Mouse (Mus musculus) midbrain, embryonic 16.5 days (tissue): ENCODE measurements at regions not wholly inside any gene's neighbourhood (a gene's known extent, or its start where the extent isn't known, plus 50 kb on each side); places are given as distances from the start of the nearest gene placed in this dataset.

ENCODE experiments used
- ATAC-seq: fragments of 200-750 bp; cut with Nextera tagmentation; 2 replicates; pipeline ENCODE4 v1.8.0; 2017; ENCODE audit warnings: moderate TSS enrichment
- H3K27ac ChIP-seq: fragments of 300-500 bp; sonication (generic); 2 replicates; pipeline ENCODE4 v1.5.1; 2014; ENCODE audit warnings: mild to moderate bottlenecking, low read length, mixed read lengths
- H3K27me3 ChIP-seq: fragments of 300-500 bp; sonication (generic); 2 replicates; pipeline ENCODE4 v1.6.1; 2014; ENCODE audit warnings: low read depth, low read length, mixed read lengths; ENCODE audit not compliant: control insufficient read depth, insufficient read depth
- H3K36me3 ChIP-seq: fragments of 300-500 bp; sonication (generic); 2 replicates; pipeline ENCODE4 v1.6.1; 2014; ENCODE audit warnings: mild to moderate bottlenecking, low read length, moderate library complexity, mixed read lengths; ENCODE audit not compliant: control insufficient read depth, insufficient read depth
- H3K4me1 ChIP-seq: fragments of 300-500 bp; sonication (generic); 2 replicates; pipeline ENCODE4 v1.6.1; 2014; ENCODE audit warnings: mild to moderate bottlenecking, low read length, mixed read lengths; ENCODE audit not compliant: control insufficient read depth, insufficient read depth
- H3K4me2 ChIP-seq: fragments of 300-500 bp; sonication (generic); 2 replicates; pipeline ENCODE4 v1.6.1; 2014; ENCODE audit warnings: mild to moderate bottlenecking, low read length, mixed read lengths
- H3K4me3 ChIP-seq: fragments of 300-500 bp; sonication (generic); 2 replicates; pipeline ENCODE4 v1.5.1; 2014; ENCODE audit warnings: low read depth, mild to moderate bottlenecking, low read length, moderate library complexity, mixed read lengths
- H3K9ac ChIP-seq: fragments of 300-500 bp; sonication (generic); 2 replicates; pipeline ENCODE4 v1.6.1; 2014; ENCODE audit warnings: low read depth, low read length, mixed read lengths
- H3K9me3 ChIP-seq: fragments of 300-500 bp; sonication (generic); replicated peaks from 2 replicates; pipeline ENCODE4 v1.6.1; 2014; ENCODE audit warnings: mild to moderate bottlenecking, low read length, mixed read lengths; ENCODE audit not compliant: control insufficient read depth, poor library complexity, severe bottlenecking
- WGBS: fragments of 180-500 bp; shearing (Covaris S2); extraction: QIAGEN DNeasy Blood & Tissue Kit; methylation state at CpG from one replicate; pipeline ENCODE4 v1.1.7; 2014; 5-methylcytosine and 5-hydroxymethylcytosine counted together

DNA sequence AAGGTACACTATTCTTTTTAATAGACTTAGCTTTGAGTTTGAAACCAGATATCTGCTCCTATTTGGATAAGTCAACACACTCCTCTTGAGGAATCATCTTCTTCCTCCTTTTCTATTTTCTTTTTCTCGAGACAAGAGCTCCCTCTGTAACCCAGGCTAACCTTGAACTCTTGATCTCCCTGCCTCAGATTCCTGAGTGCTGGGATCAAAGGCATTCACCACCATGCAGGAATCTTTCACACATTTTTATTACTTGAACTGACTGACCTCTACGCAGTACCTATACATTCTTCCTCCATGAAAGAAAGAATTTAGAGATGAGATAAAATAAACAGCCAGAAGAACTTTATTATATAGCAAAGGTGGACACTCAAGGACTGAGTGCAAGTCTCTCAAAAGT lies 453.4 kb downstream of the Otol1 start:
- H3K4me2 ChIP-seq = no peak overlapping the region
- no peaks in the 10 kb centered on the region for H3K27me3 ChIP-seq
- H3K9ac ChIP-seq = no peak overlapping the region
- ATAC-seq = no peak
- H3K4me3 ChIP-seq = no peak overlapping the region
- no peaks in the 10 kb centered on the region for H3K36me3 ChIP-seq
- H3K27ac ChIP-seq = no peak overlapping the region
- H3K4me1 ChIP-seq = no peaks in the 10 kb centered on the region
- no peaks in the 10 kb centered on the region for H3K9me3 ChIP-seq
- WGBS = 85% methylated on average over 2 of the region's 2 CpGs

- no peak overlapping the region for H3K9ac ChIP-seq
- no peaks in the 10 kb centered on the region for H3K9me3 ChIP-seq
- H3K4me3 ChIP-seq = no peak overlapping the region
- H3K4me2 ChIP-seq = no peak overlapping the region
- H3K4me1 ChIP-seq = no peaks in the 10 kb centered on the region
- no peak for ATAC-seq
- H3K36me3 ChIP-seq = no peaks in the 10 kb centered on the region
- no peak overlapping the region for H3K27ac ChIP-seq
- no peaks in the 10 kb centered on the region for H3K27me3 ChIP-seq
Observed at GRCm38 (mm10) chr3:70463221-70463620, 455.8 kb downstream of the Otol1 start.

DNA sequence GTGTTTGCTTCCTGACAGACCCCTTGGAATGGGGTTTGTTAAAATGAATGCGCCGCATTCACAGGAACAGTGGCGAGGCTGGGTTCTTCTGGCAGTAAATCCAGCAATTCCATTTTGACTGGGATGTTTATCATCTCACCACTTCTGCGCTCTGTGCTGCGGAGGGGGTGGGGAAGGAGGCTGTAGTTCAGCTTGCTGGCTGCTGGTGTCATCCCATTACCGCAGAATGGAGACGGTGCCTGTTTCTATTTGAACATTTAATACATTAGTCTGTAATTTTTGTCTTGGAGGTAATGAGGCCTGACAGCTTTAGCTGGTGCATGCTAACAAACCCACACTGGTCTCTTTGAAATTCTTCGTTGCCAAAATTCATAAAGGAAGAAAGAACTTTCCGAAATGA lies 475.1 kb downstream of the Otol1 start:
- 26% methylated on average over 9 of the region's 9 CpGs for WGBS
- H3K27ac ChIP-seq = peak overlapping the region; percentile 22; the same call in 1 of the 2 replicates
- peak; percentile 96 for ATAC-seq
- no peaks in the 10 kb centered on the region for H3K27me3 ChIP-seq
- H3K9ac ChIP-seq = no peak overlapping the region
- no peaks in the 10 kb centered on the region for H3K9me3 ChIP-seq
- H3K36me3 ChIP-seq = no peaks in the 10 kb centered on the region
- H3K4me2 ChIP-seq = peak overlapping the region; percentile 19; the same call in 1 of the 2 replicates
- H3K4me1 ChIP-seq = peaks cover 4% of the 10 kb centered on the region; the same call in 1 of the 2 replicates
- no peak overlapping the region for H3K4me3 ChIP-seq

GRCm38 (mm10) chr3:70483066-70483743 lies 475.8 kb downstream of the Otol1 start:
- ATAC-seq = peak; percentile 77
- no peak overlapping the region for H3K4me3 ChIP-seq
- H3K9ac ChIP-seq = no peak overlapping the region
- no peaks in the 10 kb centered on the region for H3K9me3 ChIP-seq
- no peaks in the 10 kb centered on the region for H3K27me3 ChIP-seq
- H3K4me1 ChIP-seq = peaks cover 4% of the 10 kb centered on the region; the same call in 1 of the 2 replicates
- no peak overlapping the region for H3K4me2 ChIP-seq
- peak overlapping the region; percentile 22 for H3K27ac ChIP-seq
- WGBS = 39% methylated on average over 5 of the region's 5 CpGs
- no peaks in the 10 kb centered on the region for H3K36me3 ChIP-seq

DNA sequence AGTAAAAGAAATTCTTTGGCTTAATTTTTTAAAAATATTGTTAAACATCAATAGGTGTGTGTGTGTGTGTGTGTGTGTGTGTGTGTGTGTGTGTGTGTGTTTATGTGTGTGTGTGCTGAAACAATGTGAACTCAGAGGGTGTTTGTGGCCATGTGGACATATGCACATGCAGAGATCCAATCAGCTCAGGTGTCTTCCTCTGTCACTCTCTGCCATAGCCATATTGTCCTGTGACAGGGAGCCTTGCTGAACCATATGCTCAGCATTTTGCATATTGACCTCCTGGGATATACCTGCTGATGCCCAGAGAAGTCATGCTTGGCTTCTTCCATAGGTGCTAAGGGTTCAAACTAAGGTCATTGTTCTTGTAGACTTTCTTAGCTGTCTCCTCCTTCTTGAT lies 489.0 kb downstream of the Otol1 start:
- Histone ChIP-seq H3K4me3 (no peak overlapping the region), H3K36me3 (no peaks in the 10 kb centered on the region)
- no peak for ATAC-seq

DNA sequence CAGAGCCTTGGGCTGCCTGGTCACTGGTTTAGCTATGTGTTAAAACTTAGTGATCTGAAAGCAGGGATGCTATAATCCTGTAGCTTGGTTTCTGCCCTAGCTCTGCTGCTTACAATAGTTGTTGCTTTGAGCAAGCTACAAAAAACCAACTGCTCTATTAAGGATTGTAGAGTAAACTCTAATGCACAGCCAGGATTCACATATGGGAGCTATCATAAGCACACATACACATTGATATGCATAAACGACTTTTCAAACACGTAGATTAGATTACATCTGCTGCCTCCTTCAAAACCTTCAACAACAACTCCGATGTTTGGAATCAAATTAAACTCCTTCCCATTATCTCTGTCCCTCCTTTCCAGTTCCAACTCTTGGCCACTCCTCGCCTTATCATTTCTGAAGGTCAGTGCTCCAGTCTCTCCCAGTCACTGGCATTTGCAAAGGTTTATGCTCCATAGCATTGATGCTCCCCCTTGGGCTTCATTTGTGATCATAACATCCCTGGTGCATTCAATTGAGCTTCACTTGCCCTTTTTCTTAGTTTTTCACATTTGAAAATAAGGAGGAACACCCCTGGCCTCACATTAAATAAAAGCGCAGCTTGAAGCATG lies 492.9 kb downstream of the Otol1 start:
- H3K27ac ChIP-seq = no peak overlapping the region
- H3K4me3 ChIP-seq = no peak overlapping the region
- H3K4me1 ChIP-seq = peaks cover 6% of the 10 kb centered on the region; the same call in 1 of the 2 replicates
- H3K9me3 ChIP-seq = no peaks in the 10 kb centered on the region
- WGBS = 79% methylated on average over 5 of the region's 5 CpGs
- ATAC-seq = no peak
- no peaks in the 10 kb centered on the region for H3K27me3 ChIP-seq
- no peaks in the 10 kb centered on the region for H3K36me3 ChIP-seq
- no peak overlapping the region for H3K4me2 ChIP-seq
- no peak overlapping the region for H3K9ac ChIP-seq

More for the DNA sequence above, 489.0 kb downstream of the Otol1 start:
- peaks cover 6% of the 10 kb centered on the region; the same call in 1 of the 2 replicates for H3K4me1 ChIP-seq
- no peak overlapping the region for H3K4me2 ChIP-seq
- H3K27ac ChIP-seq = no peak overlapping the region
- H3K27me3 ChIP-seq = no peaks in the 10 kb centered on the region
- H3K9me3 ChIP-seq = no peaks in the 10 kb centered on the region
- no peak overlapping the region for H3K9ac ChIP-seq

DNA sequence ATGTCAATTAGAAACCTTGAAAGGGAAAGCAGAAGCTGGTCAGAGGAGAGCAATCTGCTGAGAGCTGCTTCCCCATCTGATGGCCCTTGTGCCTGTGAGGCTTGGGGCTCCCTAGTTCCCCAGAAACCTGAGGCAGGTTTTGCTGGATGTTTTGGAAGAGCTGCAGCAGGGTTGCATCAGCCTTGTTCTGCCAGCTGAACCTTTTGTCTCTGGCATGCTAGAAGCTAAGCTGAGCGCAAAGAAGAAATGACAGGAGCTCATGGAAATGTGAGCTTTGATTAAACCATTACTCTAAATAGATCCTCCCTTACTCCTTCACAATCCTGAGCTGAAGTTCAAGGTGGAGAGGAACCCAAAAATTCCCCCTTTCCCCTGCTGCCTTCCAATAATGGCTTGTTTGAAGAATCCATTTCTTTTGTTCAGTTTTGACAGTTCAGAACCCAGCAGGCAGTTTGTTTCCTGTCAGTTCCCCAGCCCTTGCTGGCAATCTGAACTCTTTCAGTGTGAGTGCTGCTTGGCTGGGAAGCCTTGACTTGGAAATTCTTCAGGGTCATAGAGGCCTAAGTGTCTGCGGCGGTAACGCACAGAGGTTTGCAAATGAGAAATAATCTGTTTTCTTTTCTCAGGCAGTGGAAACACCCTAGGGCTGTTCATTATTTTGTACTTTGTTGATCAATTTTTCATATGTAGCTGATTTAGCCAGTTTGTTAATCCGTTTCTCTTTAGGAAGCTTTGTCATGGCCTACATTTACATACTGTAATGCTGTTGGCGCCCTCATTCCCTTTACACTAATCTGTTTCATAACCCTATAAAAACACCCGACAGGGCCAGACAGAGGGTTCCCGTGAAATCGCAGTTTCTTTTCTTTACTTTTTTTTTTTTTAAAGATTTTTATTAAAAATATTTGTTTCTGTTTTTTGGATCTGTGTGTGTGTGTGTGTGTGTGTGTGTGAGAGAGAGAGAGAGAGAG lies 493.9 kb downstream of the Otol1 start:
- no peak overlapping the region for H3K4me3 ChIP-seq
- peaks cover 6% of the 10 kb centered on the region; the same call in 1 of the 2 replicates for H3K4me1 ChIP-seq
- no peaks in the 10 kb centered on the region for H3K27me3 ChIP-seq
- 29% methylated on average over 9 of the region's 9 CpGs for WGBS
- H3K27ac ChIP-seq = peak overlapping the region; percentile 19
- no peaks in the 10 kb centered on the region for H3K9me3 ChIP-seq
- peak; percentile 76 for ATAC-seq
- no peak overlapping the region for H3K4me2 ChIP-seq
- no peaks in the 10 kb centered on the region for H3K36me3 ChIP-seq
- no peak overlapping the region for H3K9ac ChIP-seq

GRCm38 (mm10) chr3:70533593-70534321 lies 526.3 kb downstream of the Otol1 start:
- Histone ChIP-seq H3K4me2 (no peak overlapping the region), H3K27me3 (no peaks in the 10 kb centered on the region), H3K4me3 (no peak overlapping the region), H3K36me3 (no peaks in the 10 kb centered on the region), H3K9ac (no peak overlapping the region), H3K4me1 (no peaks in the 10 kb centered on the region), H3K9me3 (no peaks in the 10 kb centered on the region), H3K27ac (no peak overlapping the region)
- 93% methylated on average over 2 of the region's 2 CpGs for WGBS
- no peak for ATAC-seq
